Mouse (Mus musculus): ENCODE data around the gene Agbl4.

Agbl4 gene

DNA sequence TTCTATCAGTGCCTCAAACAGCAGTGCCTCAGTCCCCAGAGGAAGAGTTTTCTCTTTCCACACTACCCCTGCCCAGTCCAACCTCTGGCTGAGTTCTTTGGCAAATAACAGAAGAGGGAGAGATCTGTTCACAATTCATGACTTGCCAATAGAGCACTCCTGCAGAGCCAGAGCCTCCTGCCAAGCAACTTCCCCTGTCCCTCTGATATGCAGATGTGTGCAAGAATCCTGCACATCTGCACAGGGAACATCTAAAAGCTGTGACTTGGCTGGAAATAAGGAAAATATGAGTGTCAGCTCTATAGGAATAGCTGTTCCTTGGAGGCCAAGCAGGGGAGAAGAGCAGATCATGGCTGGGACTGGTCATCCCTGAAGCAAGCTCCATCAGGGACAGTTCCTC, 993.3 kb downstream of the Agbl4 start:
- no peak for DNase-seq (ENCODE audit: low spot score in 2 of 2)

DNA sequence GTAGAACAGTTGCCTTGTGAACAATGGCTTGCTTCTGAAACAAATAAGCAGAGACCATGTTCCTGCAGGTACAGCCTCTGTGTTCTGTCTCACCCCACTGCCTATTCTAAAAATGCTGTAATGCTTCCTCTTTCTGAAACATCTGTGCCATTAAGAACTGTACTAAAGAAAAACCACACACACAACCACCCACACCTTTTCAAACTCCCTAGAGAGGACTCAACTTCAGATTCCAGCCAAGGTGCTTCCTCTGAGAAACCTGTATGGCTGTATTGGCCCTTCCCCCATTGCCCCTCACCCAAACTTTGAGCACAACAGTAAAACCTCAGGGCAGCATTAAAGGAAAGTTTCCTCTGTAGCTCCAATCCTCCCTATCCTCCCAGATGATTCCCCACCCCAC, 1002.3 kb downstream of the Agbl4 start:
- peak in 1 of 2 experiments; percentile 16 for DNase-seq (ENCODE audit: low spot score in 2 of 2)

DNA sequence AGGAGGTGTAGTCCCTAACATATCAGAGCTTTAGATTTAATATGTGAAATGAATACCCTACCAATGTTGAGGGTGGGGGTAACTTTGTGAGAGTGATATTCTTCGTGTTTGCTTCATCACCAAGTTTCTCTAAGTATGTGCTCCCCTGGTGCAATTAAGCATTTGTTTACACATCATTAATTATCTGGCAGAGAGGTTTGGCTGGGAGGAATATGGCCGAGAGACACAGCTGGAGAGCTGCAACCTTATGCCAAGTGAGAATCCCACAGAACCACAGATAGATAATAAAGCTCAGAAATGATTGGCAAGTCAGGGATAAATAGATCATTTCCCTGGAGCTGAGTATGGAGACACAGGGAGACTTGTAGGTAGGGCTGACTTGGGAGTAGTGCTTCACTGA, 1003.2 kb downstream of the Agbl4 start:
- no peak for DNase-seq (ENCODE audit: low spot score in 2 of 2)

DNA sequence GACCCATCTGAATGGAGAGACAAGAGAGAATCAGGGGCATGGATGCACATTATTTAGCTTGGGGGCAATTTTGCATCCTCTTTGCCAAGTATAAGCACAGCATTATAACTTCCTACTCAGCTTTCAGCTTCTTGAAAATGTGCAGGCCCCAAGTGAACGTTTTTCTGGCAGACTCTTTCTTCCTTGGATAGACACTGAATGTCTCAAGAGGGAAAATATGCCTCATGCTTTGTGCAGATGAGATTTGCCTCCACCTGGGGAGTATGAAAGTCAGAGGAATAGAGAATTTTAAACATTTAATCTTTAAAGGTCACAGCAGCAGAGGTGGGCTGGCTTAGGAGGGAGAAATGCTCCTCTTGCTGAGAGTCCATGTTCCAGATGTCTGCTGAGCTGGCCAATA, 1005.8 kb downstream of the Agbl4 start:
- no peak for DNase-seq (ENCODE audit: low spot score in 2 of 2)

DNA sequence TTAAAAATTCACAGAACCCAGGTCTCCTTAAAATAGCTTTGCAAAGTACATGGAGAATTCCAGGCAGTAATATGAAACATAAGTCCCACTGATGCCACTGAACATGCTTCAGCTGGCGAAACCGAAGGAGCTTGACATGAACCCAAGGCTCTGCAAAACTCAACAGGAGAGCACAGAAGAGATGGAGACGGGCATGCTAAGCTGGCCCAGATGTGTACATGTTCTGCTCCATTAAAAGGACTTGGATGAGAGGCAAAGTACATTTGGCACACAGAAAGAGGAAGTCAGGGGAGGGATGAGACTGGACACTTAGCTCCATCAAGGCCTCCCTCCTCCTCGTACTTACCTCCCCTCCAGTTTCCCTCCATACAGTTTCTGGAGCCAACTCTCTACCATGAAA, 1013.3 kb downstream of the Agbl4 start:
- no peak for DNase-seq (ENCODE audit: low spot score in 2 of 2)

DNA sequence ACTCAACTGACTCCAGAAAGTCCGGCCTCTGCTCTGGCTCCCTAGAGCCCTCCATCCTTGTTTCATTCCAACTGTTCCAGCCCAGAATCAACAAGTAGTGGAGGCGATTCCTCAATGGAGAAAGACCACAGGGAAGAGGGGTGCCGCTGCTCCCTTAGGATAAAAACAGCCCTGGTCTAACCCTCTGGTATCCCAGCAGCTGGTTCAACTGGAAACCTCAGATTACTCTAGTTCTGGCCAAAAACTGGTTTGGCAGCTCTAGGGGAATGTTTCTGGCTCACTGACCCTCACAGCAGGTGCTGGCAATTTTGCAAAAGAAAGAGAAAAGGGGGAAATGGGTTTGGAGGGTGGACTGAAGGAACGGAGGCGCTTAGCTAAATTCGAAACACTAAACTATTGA, 1016.9 kb downstream of the Agbl4 start:
- no peak for DNase-seq (ENCODE audit: low spot score in 2 of 2)

DNA sequence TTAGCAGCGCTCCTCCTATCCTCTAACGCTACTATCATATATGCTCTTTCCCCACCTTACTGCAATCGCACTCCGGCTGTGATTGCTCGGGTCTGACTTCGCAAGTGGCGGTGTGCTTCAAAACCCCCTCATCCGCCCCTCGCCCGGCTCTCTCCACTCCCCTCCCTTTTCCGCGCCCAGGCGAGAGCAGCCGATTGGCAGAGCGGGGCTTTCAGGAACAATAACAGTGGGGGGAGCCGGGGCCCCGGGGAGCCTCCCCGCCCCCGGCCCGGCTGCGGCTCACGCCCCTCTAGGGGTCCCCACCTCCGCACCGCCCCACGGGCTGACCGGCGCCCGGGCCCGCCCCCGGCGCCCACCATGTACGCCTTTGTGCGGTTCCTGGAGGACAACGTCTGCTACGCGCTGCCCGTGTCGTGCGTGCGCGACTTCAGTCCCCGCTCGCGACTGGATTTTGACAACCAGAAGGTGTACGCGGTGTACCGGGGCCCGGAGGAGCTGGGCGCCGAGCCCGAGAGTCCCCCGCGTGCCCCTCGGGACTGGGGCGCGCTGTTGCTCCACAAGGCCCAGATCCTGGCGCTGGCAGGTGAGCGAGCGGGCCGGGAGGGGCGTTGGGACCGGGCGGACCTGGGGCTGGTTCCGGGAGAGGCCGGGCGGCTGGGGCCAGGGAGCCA, 1017.5 kb downstream of the Agbl4 start, which contains the start of gene Bend5:
Gene Bend5, plus strand, starts transcription at position 189 of the 671 bp plus-strand sequence.
- peak; percentile 63 to 80 for DNase-seq (ENCODE audit: low spot score in 2 of 2)

DNA sequence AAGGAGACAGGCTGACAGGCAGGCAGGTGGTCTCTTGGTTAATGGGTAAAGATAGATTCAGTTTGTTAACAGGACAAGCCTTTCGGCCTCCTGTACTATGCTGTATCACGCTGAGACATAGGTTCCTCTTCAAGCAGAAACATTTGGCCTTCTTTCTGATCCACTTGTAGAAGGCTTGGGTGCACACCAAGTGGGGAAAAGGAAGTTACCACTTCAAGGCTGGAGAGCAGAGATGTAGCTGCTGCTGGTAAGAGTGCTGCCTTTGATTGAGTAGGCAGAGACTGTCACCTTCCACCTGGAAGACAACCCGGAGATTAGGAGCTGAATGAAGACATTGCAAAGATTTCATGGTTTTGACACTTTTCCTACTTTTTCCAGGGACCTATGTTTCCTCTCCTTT, 1018.7 kb downstream of the Agbl4 start:
- DNase-seq (ENCODE audit: low spot score in 2 of 2), result no peak

DNA sequence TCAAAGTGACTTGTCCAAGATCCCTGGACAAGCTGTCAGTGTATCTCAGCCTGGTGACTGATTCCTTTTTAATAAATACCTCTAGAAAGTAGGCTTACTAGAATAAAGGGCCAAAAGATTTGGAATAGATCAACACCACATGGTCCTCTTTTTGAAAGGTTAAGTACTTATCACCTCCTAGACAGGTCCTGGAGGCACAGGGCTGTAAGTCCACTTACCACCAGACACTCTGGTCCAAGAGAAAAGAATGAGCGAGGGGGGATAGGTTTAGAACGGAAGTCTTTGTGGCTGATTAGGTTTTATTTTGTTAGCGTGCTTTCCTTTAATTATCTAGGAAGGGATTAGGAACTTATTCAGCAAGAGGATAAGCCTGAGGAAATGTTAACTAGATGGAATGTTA, 1019.1 kb downstream of the Agbl4 start:
- DNase-seq (ENCODE audit: low spot score in 2 of 2), result no peak

DNA sequence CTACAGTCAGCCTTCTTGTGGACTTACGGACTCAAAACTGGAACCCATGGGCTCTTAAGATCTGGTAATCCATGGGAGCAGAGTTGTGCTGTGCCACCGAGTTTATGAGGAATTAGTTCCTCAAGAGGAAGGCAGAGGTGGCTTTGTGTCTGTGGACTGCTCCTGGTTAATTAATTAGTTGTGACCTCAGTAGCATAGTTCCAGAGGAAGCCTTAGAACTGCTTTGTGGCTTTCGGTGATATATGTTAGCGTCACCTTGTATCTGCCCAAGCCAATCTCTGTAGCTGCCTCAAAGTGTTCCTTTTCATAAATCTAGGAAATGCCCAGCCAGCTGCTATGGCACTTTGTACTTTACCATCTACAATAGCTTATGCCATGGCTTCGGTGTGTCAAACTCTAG, 1020.3 kb downstream of the Agbl4 start:
- DNase-seq (ENCODE audit: low spot score in 2 of 2), result no peak

DNA sequence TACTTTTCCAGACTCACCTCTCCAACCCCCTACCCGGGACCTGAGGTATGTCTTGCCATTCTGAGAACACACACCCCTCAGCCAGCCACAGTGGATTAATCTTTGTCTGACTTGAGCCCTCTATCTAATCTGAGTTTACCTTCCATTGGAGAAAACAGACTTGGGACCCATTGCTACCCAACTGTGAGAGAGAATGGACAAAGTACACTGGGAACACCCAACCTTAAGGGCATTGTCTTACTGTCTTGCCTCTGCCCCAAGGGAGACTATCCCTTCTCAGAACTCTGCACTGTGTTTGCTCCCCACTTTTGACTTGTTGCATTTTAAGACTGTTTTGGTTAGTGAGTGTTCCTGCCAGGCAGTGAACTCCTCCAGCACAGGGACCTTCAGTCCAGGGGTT, 1022.0 kb downstream of the Agbl4 start:
- DNase-seq (ENCODE audit: low spot score in 2 of 2), result no peak

DNA sequence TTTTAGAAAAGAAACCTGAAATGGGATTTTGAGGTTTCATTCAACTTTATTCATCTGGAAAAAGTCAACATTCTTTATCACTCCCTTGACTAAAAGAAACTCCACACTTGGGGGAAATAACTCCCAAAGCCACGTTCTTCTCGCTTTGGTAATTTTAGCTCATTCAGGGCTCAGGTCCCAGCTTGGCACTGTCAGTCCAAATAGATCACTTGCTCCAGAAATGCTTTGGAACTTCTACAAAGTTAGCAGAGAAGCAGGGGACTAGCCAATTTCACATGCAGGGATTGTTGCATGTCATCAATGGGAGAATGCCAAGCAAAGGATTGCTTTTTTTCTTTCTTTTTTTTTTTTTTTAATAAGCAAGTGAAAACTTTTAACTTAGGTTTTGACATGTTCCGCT, 1022.6 kb downstream of the Agbl4 start:
- DNase-seq (ENCODE audit: low spot score in 2 of 2), result no peak

DNA sequence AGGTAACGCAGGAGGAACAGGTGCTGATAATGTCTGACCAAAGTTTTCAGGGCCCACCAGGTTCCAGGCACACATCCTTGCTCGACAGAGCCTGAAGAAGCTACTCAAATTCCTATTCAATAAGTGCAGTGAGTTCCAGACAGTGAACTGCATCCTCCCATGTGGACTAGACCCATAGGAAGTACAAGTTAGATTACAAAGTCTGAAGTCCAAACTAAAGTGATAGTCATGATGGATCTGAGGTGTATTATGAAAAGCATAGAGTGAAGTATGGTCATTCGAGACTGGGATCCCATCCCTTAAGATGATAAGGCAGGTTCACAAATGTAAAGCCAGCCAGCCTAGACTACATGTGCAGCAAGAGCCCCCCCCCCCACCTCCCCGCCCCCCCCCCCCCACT, 1023.5 kb downstream of the Agbl4 start:
- no peak for DNase-seq (ENCODE audit: low spot score in 2 of 2)

DNA sequence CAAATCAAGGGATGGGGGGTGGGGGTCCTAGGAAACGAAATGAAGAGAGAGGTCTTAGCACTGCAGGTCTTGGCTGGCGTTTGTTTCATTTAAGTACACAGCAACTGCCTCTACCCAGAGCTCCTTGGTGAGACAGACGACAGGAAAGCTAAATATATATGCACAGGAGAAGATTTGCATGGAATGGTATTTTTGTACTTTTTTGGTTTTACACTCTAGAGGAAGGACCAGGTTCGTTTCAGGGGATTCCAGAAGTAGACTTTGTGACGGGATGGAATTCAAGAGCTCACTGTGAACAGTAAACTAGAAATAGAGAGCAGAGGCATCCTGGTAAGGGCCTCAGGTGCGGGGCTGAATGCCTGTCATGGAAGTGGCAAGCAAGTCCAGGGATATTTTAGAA, 1024.3 kb downstream of the Agbl4 start:
- DNase-seq (ENCODE audit: low spot score in 2 of 2), result no peak

DNA sequence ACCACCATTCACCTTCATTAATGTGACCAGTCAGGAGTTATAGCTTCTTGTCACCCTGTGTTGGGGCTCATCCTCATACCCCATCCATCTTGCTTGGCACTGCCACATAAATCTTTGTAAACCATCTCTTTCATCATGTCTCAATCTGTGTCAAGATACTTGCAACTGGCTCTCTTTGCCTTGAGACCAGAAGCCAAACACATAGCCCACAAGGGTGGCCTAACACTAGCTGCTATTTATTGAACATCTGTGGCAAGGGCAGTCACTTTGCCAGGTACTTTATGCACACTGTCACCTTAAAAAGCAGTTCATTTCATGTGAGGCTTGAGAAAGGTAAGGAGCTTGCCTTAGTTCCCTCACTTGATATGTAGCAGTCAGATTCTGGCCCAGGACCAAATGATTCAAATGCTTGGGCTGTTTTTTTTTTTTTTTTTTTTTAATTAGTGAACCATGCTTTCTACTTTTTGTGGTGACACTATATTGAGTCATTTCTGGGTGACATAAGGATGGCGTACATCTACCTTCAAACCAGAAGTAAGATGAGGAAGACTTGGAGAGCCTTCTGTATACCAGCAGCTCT, 1027.0 kb downstream of the Agbl4 start:
- no peak for DNase-seq (ENCODE audit: low spot score in 2 of 2)

DNA sequence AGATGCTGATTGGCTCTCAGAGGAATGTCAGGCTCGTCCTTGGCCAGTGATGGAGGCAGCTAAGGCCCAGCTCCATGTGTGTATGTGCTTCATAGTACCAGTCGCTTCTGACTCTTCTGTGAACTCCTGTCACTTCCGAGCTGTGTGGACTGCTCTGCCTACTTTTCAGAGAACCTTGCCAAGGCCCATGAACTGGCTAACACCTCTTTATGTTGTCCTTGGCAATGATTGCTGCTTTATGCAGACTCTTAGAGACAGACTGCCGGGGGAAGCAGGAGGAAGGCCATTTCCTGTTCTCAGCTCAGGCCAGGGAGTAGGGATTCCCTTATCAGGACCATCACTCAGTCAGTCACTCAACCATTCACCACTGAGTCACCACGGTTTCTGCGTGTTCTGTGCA, 1027.7 kb downstream of the Agbl4 start:
- DNase-seq (ENCODE audit: low spot score in 2 of 2), result no peak

DNA sequence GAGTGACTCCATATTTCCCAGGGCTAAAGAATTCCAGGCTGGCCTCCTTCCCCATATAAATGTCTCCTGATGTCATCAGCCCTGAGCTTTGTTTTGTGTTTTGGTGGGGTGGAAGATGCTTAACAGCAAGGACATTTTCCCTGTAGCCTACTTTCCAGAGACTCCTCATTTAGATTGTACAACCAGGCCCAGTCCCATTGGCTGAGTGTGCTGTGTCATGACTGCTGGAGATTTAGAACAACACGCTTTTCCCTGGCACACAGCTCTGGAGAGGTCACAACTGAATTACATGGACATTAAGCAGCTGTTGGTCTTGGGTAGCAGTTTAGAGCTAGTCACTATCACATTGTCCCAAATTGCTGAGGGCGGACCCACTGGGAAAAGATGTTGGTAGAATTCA, 1033.7 kb downstream of the Agbl4 start:
- no peak for DNase-seq (ENCODE audit: low spot score in 2 of 2)

DNA sequence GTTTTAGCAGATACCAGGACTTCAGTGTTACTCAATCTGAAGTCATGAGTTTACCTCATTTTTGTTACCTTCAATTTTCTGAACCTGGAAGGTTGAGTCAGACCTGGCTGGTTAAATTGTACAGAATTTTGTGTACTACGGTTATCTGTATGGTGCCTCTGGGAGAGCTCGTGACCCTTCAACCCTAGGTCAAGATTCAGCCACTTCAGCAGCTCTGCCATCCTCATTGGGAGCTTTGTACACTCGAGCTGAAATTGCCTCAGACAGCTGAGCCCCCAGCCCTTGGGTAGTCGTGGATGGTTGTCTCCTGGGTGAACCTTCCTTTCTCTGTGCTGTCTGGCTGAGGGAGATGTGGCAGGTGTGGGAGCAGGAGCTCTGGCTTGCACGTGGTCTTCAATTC, 1034.6 kb downstream of the Agbl4 start:
- no peak for DNase-seq (ENCODE audit: low spot score in 2 of 2)

DNA sequence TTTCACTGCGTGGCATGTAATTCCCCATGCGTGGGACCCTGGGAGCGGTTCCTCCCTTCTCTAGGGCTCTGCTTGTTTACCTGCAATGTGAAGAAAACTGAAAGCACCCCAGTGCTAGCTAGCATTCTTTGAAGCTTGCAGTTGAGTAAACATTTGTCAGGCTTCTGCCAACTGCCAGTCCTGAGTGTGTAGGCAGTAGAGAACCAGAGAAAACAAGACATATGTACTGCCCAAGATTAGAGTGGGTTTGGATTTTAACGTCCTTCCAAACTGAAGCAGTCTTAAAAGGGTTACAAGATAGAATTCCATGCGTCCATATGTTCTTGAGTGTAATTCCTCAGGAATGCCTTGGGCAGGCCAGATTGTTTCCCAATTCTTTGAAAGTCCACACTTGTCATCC, 1035.0 kb downstream of the Agbl4 start:
- no peak for DNase-seq (ENCODE audit: low spot score in 2 of 2)

DNA sequence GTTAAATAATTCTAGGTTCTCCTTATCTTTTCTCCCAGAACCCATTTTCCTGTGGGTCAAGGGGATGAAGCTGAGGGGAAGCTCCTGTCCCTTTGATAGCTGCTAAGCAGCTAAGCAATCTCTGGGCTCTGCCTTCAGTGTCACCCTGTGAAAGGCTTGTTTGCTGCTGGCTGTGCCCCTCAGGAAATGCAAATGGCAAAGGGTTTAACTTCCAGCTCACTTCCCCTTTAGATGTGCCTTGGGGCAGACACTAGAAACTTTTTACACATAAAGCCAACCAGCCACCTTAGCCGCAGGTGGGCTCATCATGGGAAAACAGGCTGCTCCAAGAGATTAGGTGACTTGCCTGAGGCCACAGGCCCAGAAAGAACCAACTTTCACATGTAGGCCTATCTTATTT, 1044.2 kb downstream of the Agbl4 start:
- peak in 1 of 2 experiments; percentile 29 for DNase-seq (ENCODE audit: low spot score in 2 of 2)

DNA sequence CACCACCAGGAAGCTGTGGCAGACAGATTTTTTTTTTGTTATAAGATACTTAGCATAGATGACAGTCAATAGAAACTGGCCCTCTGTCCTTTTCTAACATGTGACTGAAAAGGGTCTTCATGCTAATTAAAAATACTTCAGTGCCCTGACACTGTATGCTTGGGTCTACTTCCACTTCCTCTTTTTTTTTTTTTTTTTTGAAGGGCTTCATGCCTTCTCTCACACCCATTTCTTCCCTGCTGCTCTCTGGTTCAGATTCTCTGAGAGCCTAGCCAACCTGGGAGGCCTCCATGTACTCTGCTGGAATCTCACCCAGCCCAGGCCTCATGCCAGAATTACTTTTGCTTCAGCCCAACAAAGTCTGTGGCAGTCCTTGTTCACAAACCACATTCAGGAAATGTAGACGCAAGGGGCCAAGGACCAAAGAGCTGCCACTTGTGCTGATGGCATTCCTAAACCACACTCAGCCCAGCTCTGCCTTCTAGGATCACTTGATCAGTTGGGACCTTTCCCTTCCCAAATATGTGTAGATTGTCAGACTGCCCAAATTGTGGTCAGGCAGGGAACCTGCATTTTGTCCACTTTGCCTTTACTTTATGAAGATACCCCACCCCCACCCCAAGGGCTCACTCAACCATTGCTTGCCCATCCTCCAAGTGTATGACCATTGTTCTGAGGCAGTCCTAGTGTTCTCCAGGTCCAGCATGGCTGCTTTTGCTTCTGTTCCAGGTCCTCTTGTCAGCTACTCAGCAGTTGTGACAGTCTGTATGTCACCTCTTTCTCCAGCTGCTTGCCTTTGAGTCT, 1045.2 kb downstream of the Agbl4 start:
- DNase-seq (ENCODE audit: low spot score in 2 of 2), result no peak

DNA sequence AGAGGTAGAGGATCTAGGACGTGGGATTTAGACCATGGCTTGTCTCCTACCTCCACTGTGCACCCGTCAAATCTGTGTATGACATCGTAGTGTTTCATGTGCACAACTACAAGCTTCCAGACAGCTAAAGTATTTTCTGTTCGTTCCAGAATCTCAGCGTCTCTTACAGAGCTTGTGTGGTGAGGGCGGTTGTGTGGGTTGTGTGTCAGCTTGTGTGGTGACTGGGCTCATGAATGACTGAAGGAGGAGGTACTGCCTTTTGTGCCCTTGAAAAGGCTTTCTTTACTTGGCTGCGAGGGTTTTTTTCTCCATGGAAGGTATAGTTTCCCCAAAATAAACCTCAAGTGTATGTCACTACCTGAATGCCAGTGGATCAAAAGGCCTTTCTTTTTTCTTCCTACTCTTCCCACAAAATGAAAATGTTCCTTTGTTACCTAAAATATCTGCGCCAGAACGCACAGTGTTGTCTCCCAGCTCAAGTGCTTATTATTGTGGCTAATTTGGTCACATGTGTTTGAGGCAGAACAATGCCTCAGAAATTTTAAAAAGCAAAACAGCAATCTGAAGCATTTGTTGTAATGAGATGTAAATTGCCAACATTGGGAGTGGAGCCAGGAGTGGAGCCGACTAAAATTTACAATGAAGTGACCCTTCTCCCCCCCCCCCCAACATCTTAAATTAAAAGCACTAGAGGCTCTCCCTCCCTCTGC, 1046.6 kb downstream of the Agbl4 start:
- DNase-seq (ENCODE audit: low spot score in 2 of 2), result no peak

Data from spleen, postnatal 4 days (tissue).